1 mouse cellular context compared by ENCODE assay signal in the genomic region with DNA sequence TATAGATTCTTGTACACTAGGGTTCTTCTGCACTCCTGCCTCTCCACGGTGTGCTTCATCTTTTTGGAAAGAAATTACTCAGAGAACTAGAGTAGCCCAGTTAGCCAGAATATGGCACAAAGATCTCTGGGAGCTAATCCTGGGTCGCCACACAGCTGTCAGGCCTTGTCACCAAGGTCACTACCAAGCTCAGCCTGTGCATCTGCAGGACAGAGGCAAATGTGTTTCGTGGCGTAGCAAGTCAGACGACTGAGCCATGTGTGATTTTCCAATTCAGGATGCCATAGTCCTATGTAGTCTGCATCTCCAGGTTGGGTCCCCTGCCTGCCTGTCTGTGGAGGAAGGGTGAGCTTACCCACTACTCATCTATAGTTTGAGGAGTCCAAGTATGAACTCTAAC.
TF ChIP-seq lines count a peak whose summit lies in the region.

No protein-coding gene starts in this region.

TF ChIP-seq in MEL, 35 proteins besides CTCF, POLR2A, EP300 and RAD21:
- TF ChIP-seq ETS1 (IDR thresholded peaks at IDR 0.05; ENCODE audit: low read depth, low read length) (no peak), TAL1 (IDR thresholded peaks at IDR 0.05; ENCODE audit: low read length) (no peak), MEF2A (IDR thresholded peaks at IDR 0.05; ENCODE audit: extremely low read depth, insufficient replicate concordance, low read depth, low read length, poor library complexity, severe bottlenecking) (no peak), ZMIZ1 (IDR thresholded peaks at IDR 0.05; ENCODE audit: low read depth, low read length) (no peak), KAT2A (conservative IDR thresholded peaks at IDR 0.05; ENCODE audit: low read depth, low read length) (no peak), CHD2 (IDR thresholded peaks at IDR 0.05; ENCODE audit: low read length) (no peak), POLR2AphosphoS2 (IDR thresholded peaks at IDR 0.05; ENCODE audit: low read length) (no peak), ELF1 (IDR thresholded peaks at IDR 0.05; ENCODE audit: low read depth, low read length) (no peak), SMC3 (IDR thresholded peaks at IDR 0.05; ENCODE audit: low read depth, low read length) (no peak), USF1 (IDR thresholded peaks at IDR 0.05; ENCODE audit: low read depth, low read length) (no peak), USF2 (IDR thresholded peaks at IDR 0.05; ENCODE audit: borderline replicate concordance in 1 of 2, insufficient read depth in 1 of 2, low read depth in 1 of 2, low read length in 2 of 2) (no peak), CHD1 (IDR thresholded peaks at IDR 0.05; ENCODE audit: low read depth, low read length) (no peak), BHLHE40 (IDR thresholded peaks at IDR 0.05; ENCODE audit: borderline replicate concordance, low read depth, low read length) (no peak), SIN3A (IDR thresholded peaks at IDR 0.05; ENCODE audit: low read length) (no peak)
